Mouse (Mus musculus) lung, embryonic 15.5 days (tissue): Measurements from ENCODE around the gene Tdpoz5. TPM values are rescaled to one million over a fixed set of nuclear protein-coding genes. Genes with fewer than 3 reads are reported as not detected.
"Not testable (repeated sequence)": the region's sequence is repeated elsewhere in the genome, so short reads cannot be mapped to it uniquely, and the experiment has no call there.

Experiments used
- ATAC-seq: fragments of 200-750 bp; cut with Nextera tagmentation; 2 replicates; pipeline ENCODE4 v1.8.0; 2017; ENCODE audit warnings: moderate number of reproducible peaks, borderline replicate concordance; ENCODE audit not compliant: low FRiP score, low TSS enrichment; ENCODE audit errors: extremely low read depth
- H3K27ac ChIP-seq: fragments of 300-500 bp; sonication (generic); 2 replicates; pipeline ENCODE4 v1.5.1; 2015; ENCODE audit warnings: moderate library complexity, mild to moderate bottlenecking, inconsistent platforms
- H3K27me3 ChIP-seq: fragments of 300-500 bp; sonication (generic); 2 replicates; pipeline ENCODE4 v1.6.1; 2015; ENCODE audit warnings: inconsistent platforms
- H3K36me3 ChIP-seq: fragments of 300-500 bp; sonication (generic); 2 replicates; pipeline ENCODE4 v1.6.1; 2015; ENCODE audit warnings: inconsistent platforms
- H3K4me1 ChIP-seq: fragments of 300-500 bp; sonication (generic); 2 replicates; pipeline ENCODE4 v1.6.1; 2015; ENCODE audit warnings: inconsistent platforms
- H3K4me2 ChIP-seq: fragments of 300-500 bp; sonication (generic); 2 replicates; pipeline ENCODE4 v1.6.1; 2015; ENCODE audit warnings: inconsistent platforms, mild to moderate bottlenecking, moderate library complexity
- H3K4me3 ChIP-seq: fragments of 300-500 bp; sonication (generic); 2 replicates; pipeline ENCODE4 v1.5.1; 2015; ENCODE audit warnings: mild to moderate bottlenecking, inconsistent platforms
- H3K9ac ChIP-seq: fragments of 300-500 bp; sonication (generic); 2 replicates; pipeline ENCODE4 v1.6.1; 2015; ENCODE audit warnings: inconsistent platforms
- H3K9me3 ChIP-seq: fragments of 300-500 bp; sonication (generic); 2 replicates; pipeline ENCODE4 v1.6.1; 2016; ENCODE audit warnings: inconsistent platforms
- WGBS: fragments of 180-500 bp; shearing (Covaris S2); methylation state at CpG from one replicate; pipeline ENCODE4 v1.1.7; 2015; 5-methylcytosine and 5-hydroxymethylcytosine counted together
- polyA plus RNA-seq: library from polyadenylated mRNA; unstranded; fragments of >200 nt; fragmentation: Nextera tagmentation; extraction: Ambion mirVana; gene quantifications from 2 replicates; pipeline ENCODE4 v1.2.1, GENCODE M21; 2015

Tdpoz5 gene
- polyA plus RNA-seq: not detected in 2 replicates

- not testable (repeated sequence) for H3K4me1 ChIP-seq, ATAC-seq, H3K4me2 ChIP-seq, H3K4me3 ChIP-seq, H3K27me3 ChIP-seq, H3K9me3 ChIP-seq, H3K36me3 ChIP-seq, H3K27ac ChIP-seq, H3K9ac ChIP-seq
- 73% methylated on average over 2 of the region's 4 CpGs for WGBS
Observed at GRCm38 (mm10) chr3:93961214-93961613, at the start of gene Tdpoz5. TSS of gene Tdpoz5 (minus strand) at chr3:93961314.

GRCm38 (mm10) chr3:93968938-93969337 is 7.8 kb upstream of the Tdpoz5 start:
- H3K27me3 ChIP-seq, H3K4me3 ChIP-seq, H3K9ac ChIP-seq, H3K4me1 ChIP-seq, H3K4me2 ChIP-seq, H3K9me3 ChIP-seq, ATAC-seq, H3K27ac ChIP-seq, H3K36me3 ChIP-seq: not testable (repeated sequence)
- 83% methylated on average over 6 of the region's 6 CpGs for WGBS

- not testable (repeated sequence) for H3K4me1 ChIP-seq, H3K9ac ChIP-seq, H3K36me3 ChIP-seq, H3K9me3 ChIP-seq, H3K4me2 ChIP-seq, H3K27me3 ChIP-seq, ATAC-seq, H3K27ac ChIP-seq, H3K4me3 ChIP-seq
- 71% methylated on average over 4 of the region's 4 CpGs for WGBS
Observed at GRCm38 (mm10) chr3:93943443-93943842, 17.7 kb downstream of the Tdpoz5 start, which contains the start of gene Gm9117. TSS of gene Gm9117 (minus strand) at chr3:93943543.

- H3K4me3 ChIP-seq, H3K4me2 ChIP-seq, H3K4me1 ChIP-seq, H3K27ac ChIP-seq, H3K27me3 ChIP-seq, ATAC-seq, H3K9me3 ChIP-seq, H3K36me3 ChIP-seq, H3K9ac ChIP-seq: not testable (repeated sequence)
- no CpG with 5 or more reads among the region's 3 CpGs for WGBS
Observed at GRCm38 (mm10) chr3:93938386-93938785, 22.7 kb downstream of the Tdpoz5 start.

Other genes with a start within 250 kb of the Tdpoz5 start
- not detected in 2 replicates for gene Gm5773, start 188.3 kb downstream of the Tdpoz5 start, polyA plus RNA-seq
- not detected in 2 replicates for gene Tdpoz4, start 164.9 kb downstream of the Tdpoz5 start, polyA plus RNA-seq
- not detected in 2 replicates for gene Tdpoz3, start 135.3 kb downstream of the Tdpoz5 start, polyA plus RNA-seq
- gene Gm9117, start 17.8 kb downstream of the Tdpoz5 start, polyA plus RNA-seq: not detected in 2 replicates
- gene Gm9125, start 93.6 kb upstream of the Tdpoz5 start, polyA plus RNA-seq: not detected in 2 replicates
- not detected in 2 replicates for gene Gm10697, start 111.3 kb upstream of the Tdpoz5 start, polyA plus RNA-seq
- gene Gm10696, start 216.9 kb upstream of the Tdpoz5 start, polyA plus RNA-seq: not detected in 2 replicates
- gene Gm5286, start 235.4 kb upstream of the Tdpoz5 start, polyA plus RNA-seq: not detected in 2 replicates